Mouse (Mus musculus) G1E (cell line): ENCODE data around the gene Olfr544.

Source experiments
- CTCF ChIP-seq: IDR thresholded peaks from 2 replicates; pipeline ENCODE4 v1.5.1; 2012; ENCODE audit warnings: low read depth, low read length, inconsistent platforms, mixed read lengths
- POLR2AphosphoS5 ChIP-seq: IDR thresholded peaks from 2 replicates; pipeline ENCODE4 v1.6.1; 2012; ENCODE audit warnings: low read depth, low read length, inconsistent platforms; ENCODE audit not compliant: insufficient replicate concordance
- TAL1 ChIP-seq: conservative IDR thresholded peaks from 2 replicates; pipeline ENCODE4 v1.6.1; 2012; ENCODE audit warnings: low read depth, low read length, inconsistent platforms, mixed read lengths

GRCm38 (mm10) chr7:102499473-102499872 lies 11.4 kb upstream of the Olfr544 start, which contains the start of gene Olfr545:
- TF ChIP-seq CTCF (no peak), TAL1 (no peak), POLR2AphosphoS5 (no peak)
